Mouse (Mus musculus) midbrain, embryonic 15.5 days (tissue): ENCODE data around the gene Cx3cr1. TPM values are rescaled to one million over a fixed set of nuclear protein-coding genes. Genes with fewer than 3 reads are reported as not detected.

ENCODE experiments used
- ATAC-seq: fragments of 200-750 bp; cut with Nextera tagmentation; replicated peaks from 2 replicates; pipeline ENCODE4 v1.8.0; 2017; ENCODE audit warnings: moderate TSS enrichment
- H3K27ac ChIP-seq: fragments of 300-500 bp; sonication (generic); 2 replicates; pipeline ENCODE4 v1.5.1; 2015; ENCODE audit warnings: mild to moderate bottlenecking, inconsistent platforms
- H3K27me3 ChIP-seq: fragments of 300-500 bp; sonication (generic); replicated peaks from 2 replicates; pipeline ENCODE4 v1.6.1; 2015; ENCODE audit warnings: inconsistent platforms
- H3K36me3 ChIP-seq: fragments of 300-500 bp; sonication (generic); replicated peaks from 2 replicates; pipeline ENCODE4 v1.6.1; 2015; ENCODE audit warnings: inconsistent platforms
- H3K4me1 ChIP-seq: fragments of 300-500 bp; sonication (generic); 2 replicates; pipeline ENCODE4 v1.6.1; 2015; ENCODE audit warnings: inconsistent platforms
- H3K4me2 ChIP-seq: fragments of 300-500 bp; sonication (generic); 2 replicates; pipeline ENCODE4 v1.6.1; 2015; ENCODE audit warnings: inconsistent platforms, mild to moderate bottlenecking, moderate library complexity
- H3K4me3 ChIP-seq: fragments of 300-500 bp; sonication (generic); 2 replicates; pipeline ENCODE4 v1.5.1; 2015; ENCODE audit warnings: mild to moderate bottlenecking, inconsistent platforms
- H3K9ac ChIP-seq: fragments of 300-500 bp; sonication (generic); 2 replicates; pipeline ENCODE4 v1.6.1; 2015; ENCODE audit warnings: mild to moderate bottlenecking, inconsistent platforms
- H3K9me3 ChIP-seq: fragments of 300-500 bp; sonication (generic); 2 replicates; pipeline ENCODE4 v1.6.1; 2016; ENCODE audit warnings: inconsistent platforms
- WGBS: fragments of 180-500 bp; shearing (Covaris S2); methylation state at CpG from one replicate; pipeline ENCODE4 v1.1.7; 2015; ENCODE audit warnings: mixed read lengths; 5-methylcytosine and 5-hydroxymethylcytosine counted together
- polyA plus RNA-seq: library from polyadenylated mRNA; unstranded; fragments of >200 nt; fragmentation: Nextera tagmentation; extraction: Ambion mirVana; gene quantifications from 2 replicates; pipeline ENCODE4 v1.2.1, GENCODE M21; 2015

Cx3cr1 gene
- polyA plus RNA-seq, 1 experiment from 2014 or later: 8.1 TPM

- WGBS: 82% methylated on average over 7 of the region's 7 CpGs
- Histone ChIP-seq H3K4me3 (no peak overlapping the region), H3K27me3 (no peaks in the 10 kb centered on the region), H3K27ac (no peak overlapping the region), H3K4me2 (no peak overlapping the region), H3K36me3 (no peaks in the 10 kb centered on the region), H3K9me3 (no peaks in the 10 kb centered on the region), H3K4me1 (no peaks in the 10 kb centered on the region), H3K9ac (no peak overlapping the region)
- ATAC-seq: no peak
Observed at GRCm38 (mm10) chr9:120079901-120080300, 10.2 kb upstream of the Cx3cr1 start.

DNA sequence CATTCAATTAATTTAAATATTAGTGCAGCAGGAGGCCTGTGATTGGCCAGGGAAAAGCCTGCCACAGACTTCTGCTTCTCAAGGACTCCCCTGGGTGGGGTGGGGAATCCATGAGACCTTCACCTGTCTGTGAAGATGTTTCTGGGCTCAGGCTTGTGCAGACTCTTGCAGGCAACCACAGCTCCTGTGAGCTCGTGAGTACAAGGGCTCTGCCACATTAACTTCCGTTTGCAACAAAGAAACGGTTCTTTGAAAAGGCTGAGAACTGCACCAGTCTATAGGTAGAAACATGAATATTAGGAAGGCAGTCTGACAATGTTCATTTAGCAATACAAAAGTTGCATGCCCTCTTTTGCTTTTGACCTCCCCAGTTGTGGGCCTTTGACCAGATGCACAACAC lies 8.6 kb upstream of the Cx3cr1 start:
- no peaks in the 10 kb centered on the region for H3K9me3 ChIP-seq
- no peak overlapping the region for H3K27ac ChIP-seq
- no peaks in the 10 kb centered on the region for H3K4me1 ChIP-seq
- H3K9ac ChIP-seq: no peak overlapping the region
- no peak overlapping the region for H3K4me2 ChIP-seq
- H3K36me3 ChIP-seq: no peaks in the 10 kb centered on the region
- no peaks in the 10 kb centered on the region for H3K27me3 ChIP-seq
- 80% methylated on average over 3 of the region's 3 CpGs for WGBS
- no peak for ATAC-seq
- no peak overlapping the region for H3K4me3 ChIP-seq

- H3K9ac ChIP-seq: no peak overlapping the region
- no peak overlapping the region for H3K4me3 ChIP-seq
- no peaks in the 10 kb centered on the region for H3K9me3 ChIP-seq
- no peak for ATAC-seq
- H3K4me2 ChIP-seq: no peak overlapping the region
- 89% methylated on average over 7 of the region's 7 CpGs for WGBS
- H3K27ac ChIP-seq: no peak overlapping the region
- no peaks in the 10 kb centered on the region for H3K36me3 ChIP-seq
- no peaks in the 10 kb centered on the region for H3K4me1 ChIP-seq
- H3K27me3 ChIP-seq: no peaks in the 10 kb centered on the region
Observed at GRCm38 (mm10) chr9:120074516-120074915, 4.8 kb upstream of the Cx3cr1 start.

- ATAC-seq: no peak
- H3K36me3 ChIP-seq: no peaks in the 10 kb centered on the region
Observed at GRCm38 (mm10) chr9:120073169-120073568, 3.5 kb upstream of the Cx3cr1 start.

GRCm38 (mm10) chr9:120071251-120071650 lies 1.6 kb upstream of the Cx3cr1 start:
- Histone ChIP-seq H3K36me3 (no peaks in the 10 kb centered on the region), H3K9ac (no peak overlapping the region), H3K4me3 (no peak overlapping the region), H3K9me3 (no peaks in the 10 kb centered on the region), H3K4me2 (no peak overlapping the region), H3K4me1 (no peaks in the 10 kb centered on the region), H3K27me3 (no peaks in the 10 kb centered on the region), H3K27ac (no peak overlapping the region)
- 71% methylated on average over 2 of the region's 2 CpGs for WGBS
- ATAC-seq: no peak

More at GRCm38 (mm10) chr9:120073169-120073568, 3.5 kb upstream of the Cx3cr1 start:
- H3K4me2 ChIP-seq: no peak overlapping the region
- H3K27me3 ChIP-seq: no peaks in the 10 kb centered on the region
- 19% methylated on average over 3 of the region's 3 CpGs for WGBS
- no peak overlapping the region for H3K4me3 ChIP-seq
- H3K4me1 ChIP-seq: no peaks in the 10 kb centered on the region
- H3K27ac ChIP-seq: no peak overlapping the region
- no peaks in the 10 kb centered on the region for H3K9me3 ChIP-seq
- H3K9ac ChIP-seq: no peak overlapping the region

GRCm38 (mm10) chr9:120068047-120068446 lies 1.6 kb downstream of the Cx3cr1 start:
- no peak overlapping the region for H3K9ac ChIP-seq
- H3K4me1 ChIP-seq: no peaks in the 10 kb centered on the region
- no peak overlapping the region for H3K4me2 ChIP-seq
- H3K36me3 ChIP-seq: no peaks in the 10 kb centered on the region
- no peak overlapping the region for H3K27ac ChIP-seq
- WGBS: 69% methylated on average over 10 of the region's 10 CpGs
- no peak overlapping the region for H3K4me3 ChIP-seq
- H3K27me3 ChIP-seq: no peaks in the 10 kb centered on the region
- no peaks in the 10 kb centered on the region for H3K9me3 ChIP-seq
- ATAC-seq: no peak

- H3K4me1 ChIP-seq: no peaks in the 10 kb centered on the region
- no peak overlapping the region for H3K9ac ChIP-seq
- H3K36me3 ChIP-seq: no peaks in the 10 kb centered on the region
- no peak overlapping the region for H3K4me3 ChIP-seq
- no peak overlapping the region for H3K4me2 ChIP-seq
- no peak overlapping the region for H3K27ac ChIP-seq
- WGBS: 88% methylated on average over 2 of the region's 2 CpGs
- no peak for ATAC-seq
- no peaks in the 10 kb centered on the region for H3K27me3 ChIP-seq
- H3K9me3 ChIP-seq: no peaks in the 10 kb centered on the region
Observed at GRCm38 (mm10) chr9:120067609-120068008, 2.1 kb downstream of the Cx3cr1 start.

GRCm38 (mm10) chr9:120064317-120064716 lies 5.4 kb downstream of the Cx3cr1 start:
- no peak for ATAC-seq
- no peak overlapping the region for H3K4me3 ChIP-seq
- H3K4me2 ChIP-seq: no peak overlapping the region
- no peaks in the 10 kb centered on the region for H3K4me1 ChIP-seq
- H3K9ac ChIP-seq: no peak overlapping the region
- no peaks in the 10 kb centered on the region for H3K27me3 ChIP-seq
- no peaks in the 10 kb centered on the region for H3K36me3 ChIP-seq
- H3K27ac ChIP-seq: no peak overlapping the region
- 81% methylated on average over 4 of the region's 4 CpGs for WGBS
- H3K9me3 ChIP-seq: no peaks in the 10 kb centered on the region

- WGBS: 72% methylated on average over 3 of the region's 3 CpGs
- H3K4me3 ChIP-seq: no peak overlapping the region
Observed at GRCm38 (mm10) chr9:120058730-120059129, 10.9 kb downstream of the Cx3cr1 start.

DNA sequence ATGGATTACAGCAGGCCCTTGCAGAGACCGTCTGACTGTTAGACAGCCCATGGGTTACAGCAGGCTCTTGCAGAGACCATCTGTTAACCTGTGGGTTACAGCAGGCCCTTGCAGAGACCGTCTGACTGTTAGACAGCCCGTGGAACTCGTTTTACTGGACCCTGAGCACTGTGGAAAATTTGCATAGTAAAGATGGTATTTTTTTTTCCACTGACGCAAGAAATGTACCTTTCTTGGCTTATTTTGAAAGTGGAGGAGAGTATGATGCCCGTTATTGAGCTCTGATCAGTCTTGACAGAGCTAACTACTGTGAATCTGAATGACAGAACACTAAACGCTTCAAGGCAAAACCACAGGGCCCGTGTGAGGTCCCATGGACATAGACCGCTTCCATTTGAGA lies 13.5 kb downstream of the Cx3cr1 start:
- Histone ChIP-seq H3K9me3 (no peaks in the 10 kb centered on the region), H3K4me3 (no peak overlapping the region), H3K9ac (no peak overlapping the region), H3K4me1 (no peaks in the 10 kb centered on the region), H3K27ac (no peak overlapping the region), H3K27me3 (no peaks in the 10 kb centered on the region), H3K4me2 (no peak overlapping the region), H3K36me3 (no peaks in the 10 kb centered on the region)
- 84% methylated on average over 9 of the region's 9 CpGs for WGBS
- ATAC-seq: no peak

More at GRCm38 (mm10) chr9:120058730-120059129, 10.9 kb downstream of the Cx3cr1 start:
- Histone ChIP-seq H3K27ac (no peak overlapping the region), H3K4me1 (no peaks in the 10 kb centered on the region), H3K9ac (no peak overlapping the region), H3K9me3 (no peaks in the 10 kb centered on the region), H3K4me2 (no peak overlapping the region), H3K36me3 (no peaks in the 10 kb centered on the region), H3K27me3 (no peaks in the 10 kb centered on the region)
- ATAC-seq: no peak

- Histone ChIP-seq H3K9ac (no peak overlapping the region), H3K9me3 (no peaks in the 10 kb centered on the region), H3K27me3 (no peaks in the 10 kb centered on the region), H3K36me3 (no peaks in the 10 kb centered on the region), H3K4me3 (no peak overlapping the region), H3K4me2 (no peak overlapping the region), H3K27ac (no peak overlapping the region), H3K4me1 (no peaks in the 10 kb centered on the region)
- WGBS: 39% methylated on average over 8 of the region's 8 CpGs
- no peak for ATAC-seq
Observed at GRCm38 (mm10) chr9:120054545-120055277, 15.0 kb downstream of the Cx3cr1 start.

DNA sequence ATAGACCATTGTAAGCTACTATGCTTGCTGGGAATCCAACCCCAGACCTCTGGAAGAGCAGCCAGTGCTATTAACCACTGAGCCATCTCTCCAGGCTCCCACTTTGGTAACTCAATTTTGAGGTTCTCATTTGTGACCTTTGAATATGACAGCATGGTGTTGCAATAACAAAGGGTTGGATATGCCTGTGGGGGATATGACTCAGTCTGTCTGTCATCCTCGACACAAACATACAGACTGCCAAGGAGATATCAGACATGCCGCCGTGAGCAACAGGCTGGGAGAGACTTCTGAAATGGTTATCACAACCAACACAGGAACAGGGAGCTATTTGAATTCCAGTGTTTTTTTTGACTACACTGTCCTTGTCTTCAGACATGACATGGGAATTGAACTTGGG lies 20.3 kb downstream of the Cx3cr1 start:
- Histone ChIP-seq H3K4me1 (no peaks in the 10 kb centered on the region), H3K27ac (no peak overlapping the region), H3K9ac (no peak overlapping the region), H3K4me3 (no peak overlapping the region), H3K36me3 (no peaks in the 10 kb centered on the region), H3K9me3 (no peaks in the 10 kb centered on the region), H3K27me3 (no peaks in the 10 kb centered on the region), H3K4me2 (no peak overlapping the region)
- ATAC-seq: no peak
- 83% methylated on average over 3 of the region's 3 CpGs for WGBS

- H3K9ac ChIP-seq: no peak overlapping the region
- no peaks in the 10 kb centered on the region for H3K36me3 ChIP-seq
- H3K4me2 ChIP-seq: no peak overlapping the region
- no peak overlapping the region for H3K4me3 ChIP-seq
- no peaks in the 10 kb centered on the region for H3K27me3 ChIP-seq
- H3K27ac ChIP-seq: no peak overlapping the region
- WGBS: 78% methylated on average over 6 of the region's 6 CpGs
- no peaks in the 10 kb centered on the region for H3K4me1 ChIP-seq
- no peaks in the 10 kb centered on the region for H3K9me3 ChIP-seq
- no peak for ATAC-seq
Observed at GRCm38 (mm10) chr9:120048495-120048894, 21.2 kb downstream of the Cx3cr1 start.
